Mouse (Mus musculus): Measurements from ENCODE around the gene Hoxa9.

Gene Hoxa9

DNA sequence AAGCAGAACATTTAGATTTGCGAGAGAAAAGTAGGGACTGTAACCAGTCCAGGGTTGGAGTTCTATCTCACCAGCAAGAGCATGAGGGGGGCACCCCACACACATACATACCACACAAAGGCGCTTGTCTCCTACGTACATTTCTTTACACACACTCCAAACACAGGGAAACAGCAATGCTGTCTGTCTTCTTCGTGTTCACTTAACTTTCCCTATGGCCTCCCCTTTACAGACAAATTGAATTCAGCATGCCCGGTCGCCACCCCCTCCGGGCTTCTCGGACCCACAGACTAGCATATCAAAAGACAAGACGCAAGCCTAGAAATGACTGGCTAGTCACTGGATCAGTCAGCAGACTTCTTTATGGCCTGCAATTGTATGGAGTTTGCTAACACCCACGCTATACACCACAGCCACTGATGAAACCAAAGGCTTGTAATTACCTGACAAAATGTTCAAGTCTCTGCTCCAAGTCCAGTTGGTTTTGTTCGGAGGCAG lies 50.6 kb downstream of the Hoxa9 start:
- 7% methylated on average over 11 of the region's 11 CpGs for WGBS

DNA sequence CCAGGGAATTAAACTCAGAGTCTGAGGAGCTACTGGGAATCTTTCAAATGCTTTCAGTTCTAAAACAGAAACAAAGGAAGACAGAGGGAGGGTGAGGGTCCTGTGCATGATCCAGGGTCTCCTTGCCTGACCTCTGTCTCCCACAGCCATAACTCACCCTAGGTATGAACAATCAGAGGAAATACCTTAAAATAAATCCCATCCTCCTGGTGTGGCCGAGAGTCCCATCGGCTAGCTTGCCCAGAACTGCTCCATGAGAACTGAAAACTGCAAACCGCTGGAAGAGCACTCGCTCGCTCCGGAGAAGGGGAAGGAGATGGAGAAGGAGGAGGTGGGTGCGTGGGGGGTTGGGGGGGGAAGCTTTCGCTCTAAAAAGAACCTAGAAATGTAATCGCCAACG lies 51.2 kb downstream of the Hoxa9 start:
- WGBS, result 1% methylated on average over 10 of the region's 10 CpGs

DNA sequence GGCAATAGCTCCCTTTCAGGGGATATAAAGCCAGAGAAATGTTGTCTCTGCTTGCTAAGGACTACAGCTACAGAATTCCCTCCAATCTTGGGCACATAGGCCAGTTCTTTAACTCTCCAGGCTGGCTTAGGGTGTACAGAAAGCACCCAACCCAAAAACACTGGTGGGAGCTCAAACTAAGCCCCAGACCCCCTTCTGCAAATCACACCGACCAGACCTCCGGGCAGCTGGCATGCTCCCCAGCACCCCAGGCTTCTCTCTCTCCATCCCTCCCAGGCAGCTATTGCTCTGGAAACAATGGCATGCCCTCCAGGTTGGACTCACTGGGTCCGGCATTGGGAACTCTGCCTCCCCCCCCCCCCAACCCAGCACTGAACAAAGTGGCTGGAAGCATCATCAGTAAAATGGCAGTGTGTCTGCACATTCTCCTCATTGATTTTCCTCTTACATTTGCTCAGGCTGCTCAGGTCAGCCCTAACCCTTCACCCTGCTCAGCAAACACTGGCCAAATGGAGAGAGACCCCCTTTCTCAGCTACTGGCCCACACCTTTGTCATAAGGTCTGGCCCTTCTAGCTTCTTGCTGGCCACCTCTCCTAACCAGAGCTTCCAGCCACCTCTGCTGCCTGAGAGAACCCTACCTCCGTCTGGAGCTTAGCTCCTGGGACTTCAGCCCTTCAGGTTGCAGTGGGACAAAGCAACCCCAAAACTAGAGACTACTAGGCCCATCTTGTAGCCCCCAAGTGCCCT lies 51.8 kb downstream of the Hoxa9 start:
- 5% methylated on average over 4 of the region's 4 CpGs for WGBS

DNA sequence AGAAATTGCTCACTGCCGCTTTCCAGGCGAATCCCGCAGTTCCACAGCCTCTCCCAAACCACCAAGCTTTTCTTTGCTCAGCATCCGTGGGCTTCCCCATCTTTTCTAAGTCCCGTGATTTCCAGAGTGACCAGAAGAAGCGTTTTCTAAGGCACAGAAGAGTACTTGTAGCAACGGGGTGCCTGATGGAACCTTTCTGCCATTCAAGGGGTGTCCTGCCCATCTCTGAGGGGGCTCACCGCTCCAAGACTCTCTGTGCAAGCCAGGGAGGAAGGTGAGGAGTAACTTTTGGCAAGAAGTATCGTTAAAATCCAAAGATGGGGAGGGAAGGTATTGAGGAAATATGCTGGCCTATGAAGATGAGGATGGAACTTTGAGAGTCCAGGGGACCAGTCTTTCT lies 53.1 kb downstream of the Hoxa9 start:
- WGBS, result 3% methylated on average over 9 of the region's 9 CpGs

DNA sequence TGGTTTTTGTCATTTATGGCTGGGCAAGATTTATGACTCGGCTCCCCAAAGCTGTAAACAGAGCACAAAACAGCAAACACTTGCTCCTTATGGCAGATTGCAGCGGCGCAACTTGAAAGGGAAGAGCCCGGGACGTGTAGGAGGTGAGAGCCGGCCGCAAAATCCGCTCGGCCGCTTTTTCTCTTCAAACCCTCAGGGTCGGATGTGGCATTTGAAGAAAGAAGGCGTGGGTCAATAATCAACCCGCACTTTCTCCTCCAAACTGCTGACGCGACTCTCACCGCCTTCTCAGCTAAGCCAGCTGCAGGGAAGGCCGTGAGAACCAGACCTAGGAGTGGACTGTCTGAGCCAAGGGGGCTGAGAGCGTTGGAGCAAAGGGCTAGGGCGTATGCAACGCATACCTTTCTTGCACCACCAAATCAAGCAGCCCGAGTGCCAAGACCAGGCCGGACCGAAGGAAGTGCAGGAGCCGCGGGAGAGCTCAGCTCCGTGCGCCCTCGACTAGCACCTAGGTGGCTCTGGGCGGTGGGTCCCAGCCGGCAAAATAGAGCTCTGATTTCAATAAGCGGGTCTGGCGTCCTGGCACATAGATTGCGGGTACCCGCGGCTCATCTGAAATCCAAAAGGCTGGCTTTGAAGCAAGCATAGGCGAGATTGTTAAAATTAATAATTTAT lies 53.7 kb downstream of the Hoxa9 start, which contains the start of gene 5730596B20Rik:
5730596B20Rik (plus strand) TSS at position 438 of the 675 bp plus-strand sequence.
- 3% methylated on average over 36 of the region's 36 CpGs for WGBS

DNA sequence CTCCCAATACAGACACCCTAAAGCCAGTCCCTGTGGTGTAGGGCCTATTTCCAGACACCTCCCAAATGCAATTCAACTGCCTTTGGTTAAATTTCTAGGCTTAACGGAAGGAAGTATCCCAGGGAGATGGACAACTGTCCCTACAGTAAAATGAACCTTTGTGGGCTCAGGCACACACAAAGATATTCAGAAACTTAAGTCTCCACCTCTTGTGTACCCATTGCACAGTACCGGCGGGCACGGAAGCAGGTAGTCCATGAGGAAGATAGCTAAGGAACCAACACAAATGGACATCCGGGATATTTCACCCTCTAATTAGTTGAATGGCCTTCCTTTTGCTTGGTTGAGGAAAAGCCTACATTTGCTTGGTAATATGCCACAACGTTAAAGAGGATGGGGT lies 54.5 kb downstream of the Hoxa9 start:
- WGBS, result 5% methylated on average over 6 of the region's 6 CpGs

DNA sequence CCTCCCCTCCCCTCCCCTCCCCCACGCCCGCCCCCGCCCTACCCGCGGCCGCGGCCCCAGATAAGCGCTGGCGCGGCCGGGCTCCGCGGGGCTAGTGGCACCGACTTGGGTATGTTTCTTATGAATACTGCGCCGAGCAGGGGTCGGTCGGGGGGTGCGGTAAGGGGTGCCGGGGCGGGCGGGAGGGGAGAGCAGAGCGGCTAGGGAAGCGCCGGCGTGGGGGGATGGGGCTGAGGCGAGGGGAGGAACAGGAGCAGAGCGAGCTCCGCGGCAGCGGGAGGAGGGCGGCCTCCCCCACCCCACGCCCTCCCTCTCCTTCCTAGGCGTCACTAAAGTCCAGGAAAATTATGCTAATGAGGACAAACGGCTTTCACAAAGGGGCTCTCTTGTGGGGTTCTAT lies 55.0 kb downstream of the Hoxa9 start:
- 3% methylated on average over 20 of the region's 35 CpGs for WGBS

DNA sequence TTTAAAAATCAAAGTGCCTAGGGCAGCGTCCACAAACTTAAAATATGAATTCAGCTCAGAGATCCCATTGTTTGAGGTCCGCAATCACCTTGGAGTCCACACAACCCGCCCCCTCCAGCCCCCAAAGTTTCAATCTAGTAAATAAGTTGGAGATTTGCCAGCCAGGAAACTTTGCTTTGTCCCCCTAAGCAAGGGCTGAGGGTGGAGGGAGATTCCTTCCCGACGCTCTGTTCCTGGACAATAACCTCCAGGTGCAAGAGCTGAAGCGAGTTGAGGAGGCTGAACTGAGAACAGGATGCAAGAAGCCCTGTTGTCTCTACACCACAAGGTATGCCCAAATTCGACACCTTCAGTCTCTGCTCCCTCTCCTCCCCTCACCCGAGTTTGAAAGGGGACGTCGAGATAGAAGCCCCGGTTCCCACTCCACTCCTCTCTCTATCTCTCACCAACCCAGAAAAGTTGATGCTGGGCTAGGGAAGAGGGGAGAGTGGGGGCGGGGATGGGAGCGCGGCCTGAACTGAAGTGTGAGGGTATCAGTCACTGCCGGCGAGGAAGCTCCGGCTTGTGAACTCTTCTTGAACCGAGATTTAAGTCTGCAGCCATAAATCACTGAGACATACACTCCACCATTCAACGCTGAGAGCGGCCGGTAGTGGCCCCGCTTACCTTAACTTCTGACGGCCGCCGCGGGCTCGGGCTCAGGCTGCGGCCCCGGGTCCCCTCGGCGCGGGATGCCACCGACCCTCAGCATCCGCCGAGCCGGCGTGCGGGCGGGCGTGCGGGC lies 55.7 kb downstream of the Hoxa9 start:
- WGBS, result under 1% methylated on average over 41 of the region's 41 CpGs

DNA sequence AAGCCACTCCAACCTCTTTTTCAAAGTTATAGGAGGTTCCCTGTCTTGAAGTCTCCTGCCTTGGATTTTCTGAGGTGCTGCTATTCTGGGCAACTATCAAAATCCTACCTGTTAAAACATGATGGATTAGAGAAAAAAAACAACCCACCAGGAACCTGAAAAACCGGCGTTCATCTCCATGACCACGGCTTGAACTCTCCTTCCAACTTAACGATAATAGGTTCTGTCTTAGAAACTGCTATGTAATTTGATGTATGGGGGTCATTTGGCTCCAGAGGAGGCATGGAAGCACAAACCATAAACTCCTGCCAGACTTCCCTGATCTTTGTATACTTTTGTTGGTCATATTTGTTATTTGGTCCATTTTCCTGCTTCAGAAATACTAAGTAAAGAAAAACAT lies 57.2 kb downstream of the Hoxa9 start:
- WGBS, result 6% methylated on average over 4 of the region's 4 CpGs

Measured in cerebral cortex, adult 2 months (tissue).